Mouse (Mus musculus) brain, adult 2 months (tissue): Measurements from ENCODE around the gene Col4a2.
A peak's percentile ranks its signal among the peaks of the same experiment; 100 is the strongest.

Source experiments
- DNase-seq: peaks from one replicate; pipeline ENCODE4 v3.0.0; 2011; ENCODE audit warnings: low read depth, low spot score

Gene Col4a2

GRCm38 (mm10) chr8:11382933-11383332 lies 70.3 kb downstream of the Col4a2 start:
- DNase-seq: peak; percentile 68

- no peak for DNase-seq
Measured at GRCm38 (mm10) chr8:11383379-11383778, 70.8 kb downstream of the Col4a2 start.

- peak; percentile 36 for DNase-seq
Measured at GRCm38 (mm10) chr8:11384841-11385240, 72.2 kb downstream of the Col4a2 start.

- DNase-seq: peak; percentile 68
Measured at GRCm38 (mm10) chr8:11385272-11385905, 72.8 kb downstream of the Col4a2 start.

GRCm38 (mm10) chr8:11387282-11387681 lies 74.7 kb downstream of the Col4a2 start:
- DNase-seq: no peak

GRCm38 (mm10) chr8:11389275-11390050 lies 76.9 kb downstream of the Col4a2 start:
- no peak for DNase-seq

- peak; percentile 69 for DNase-seq
Measured at GRCm38 (mm10) chr8:11392739-11393138, 80.1 kb downstream of the Col4a2 start.

GRCm38 (mm10) chr8:11393161-11393560 lies 80.6 kb downstream of the Col4a2 start:
- DNase-seq: no peak

GRCm38 (mm10) chr8:11393607-11394006 lies 81.0 kb downstream of the Col4a2 start:
- peak; percentile 30 for DNase-seq

GRCm38 (mm10) chr8:11394773-11395172 lies 82.2 kb downstream of the Col4a2 start:
- DNase-seq: no peak

GRCm38 (mm10) chr8:11395601-11396000 lies 83.0 kb downstream of the Col4a2 start:
- no peak for DNase-seq

- no peak for DNase-seq
Measured at GRCm38 (mm10) chr8:11396111-11396510, 83.5 kb downstream of the Col4a2 start.

GRCm38 (mm10) chr8:11397126-11397525 lies 84.5 kb downstream of the Col4a2 start:
- no peak for DNase-seq

- DNase-seq: no peak
Measured at GRCm38 (mm10) chr8:11399706-11400105, 87.1 kb downstream of the Col4a2 start.

- DNase-seq: no peak
Measured at GRCm38 (mm10) chr8:11400244-11400643, 87.6 kb downstream of the Col4a2 start.

- no peak for DNase-seq
Measured at GRCm38 (mm10) chr8:11401183-11401582, 88.6 kb downstream of the Col4a2 start.

- DNase-seq: no peak
Measured at GRCm38 (mm10) chr8:11402220-11402619, 89.6 kb downstream of the Col4a2 start.

- no peak for DNase-seq
Measured at GRCm38 (mm10) chr8:11403813-11404212, 91.2 kb downstream of the Col4a2 start.

- no peak for DNase-seq
Measured at GRCm38 (mm10) chr8:11404614-11405013, 92.0 kb downstream of the Col4a2 start.

GRCm38 (mm10) chr8:11405722-11406481 lies 93.3 kb downstream of the Col4a2 start:
- DNase-seq: peak; percentile 55

- DNase-seq: peak; percentile 59
Measured at GRCm38 (mm10) chr8:11411504-11412124, 99.0 kb downstream of the Col4a2 start.

- no peak for DNase-seq
Measured at GRCm38 (mm10) chr8:11412450-11412849, 99.8 kb downstream of the Col4a2 start.
